Mouse (Mus musculus) gastrocnemius, postnatal 4 days (tissue): ENCODE data around the gene Gm21488. TPM values are rescaled to one million over a fixed set of nuclear protein-coding genes. Genes with fewer than 3 reads are reported as not detected.
"Not testable (repeated sequence)": the region's sequence is repeated elsewhere in the genome, so short reads cannot be mapped to it uniquely, and the experiment has no call there.

Experiments
- DNase-seq, 2 experiments: peaks; one replicate each; pipeline ENCODE4 v3.0.0; 2021 to 2022; ENCODE audit warnings: low spot score in 2 of 2, mixed read lengths in 2 of 2
- long read RNA-seq, 2 experiments: library from polyadenylated mRNA; stranded (forward); transcript quantifications; one replicate each; pipeline ENCODE4 v2.0.0; 2021
- total RNA-seq, 2 experiments: library from RNA; stranded (reverse); gene quantifications; 2 replicates each; pipeline ENCODE4 v1.2.3; 2021

Gm21488 gene
- total RNA-seq, result not detected
- long read RNA-seq, experiment 1, result 0 reads
- long read RNA-seq, experiment 2, result 0 reads

GRCm38 (mm10) chrY:27521820-27522219, at the start of gene Gm21488:
Gene Gm21488, minus strand, starts transcription at chrY:27521920.
- DNase-seq, result not testable (repeated sequence)
